Comparison of ENCODE assay signal across 26 mouse cellular contexts in genomic region chr5:108431196-108431595, GRCm38 (mm10). TPM values are rescaled to one million over a fixed set of nuclear protein-coding genes. Genes with fewer than 3 reads are reported as not detected.
DNase-seq lines count a peak whose midpoint lies in the region; TF ChIP-seq lines count a peak whose summit lies in the region.
"Had no signal": no experiment of that assay in that cellular context is flagged by ENCODE, and none has a peak within 500 bp of the region (broad histone marks: within the 10 kb centered on the region; RNA-seq: fewer than 3 reads in every experiment).

No protein-coding gene starts in this region.

- no peak overlapping the region for H3K4me3 ChIP-seq in liver, adult 2 months (ENCODE audit: insufficient read depth, low read depth, low read length)
- H3K4me3 ChIP-seq in cortical plate, adult 2 months (ENCODE audit: insufficient read depth, low read length): no peak overlapping the region
- H3K4me3 ChIP-seq: embryonic facial prominence, embryonic 10.5 days; embryonic facial prominence, embryonic 12.5 days; forebrain, embryonic 13.5 days; forebrain, embryonic 15.5 days had no signal

- H3K36me3 ChIP-seq in liver, adult 2 months (ENCODE audit: control insufficient read depth, insufficient read depth, low read length): peaks cover 13% of the 10 kb centered on the region

- peaks cover 8% of the 10 kb centered on the region; the same call in 1 of the 2 replicates for H3K79me2 ChIP-seq in liver, adult 2 months (ENCODE audit: control insufficient read depth, insufficient read depth, low read length)

- peaks cover 10% of the 10 kb centered on the region for H3K4me1 ChIP-seq in liver, adult 2 months (ENCODE audit: control insufficient read depth, insufficient read depth, low read length)
- peaks cover 2% of the 10 kb centered on the region; the same call in 1 of the 2 replicates for H3K4me1 ChIP-seq in cortical plate, adult 2 months (ENCODE audit: control insufficient read depth, insufficient read depth, low read length)

- TF ChIP-seq POLR2A in liver, adult 2 months (IDR thresholded peaks at IDR 0.05; ENCODE audit: extremely low read depth, insufficient read depth, low read length): no peak
- TF ChIP-seq POLR2A in cortical plate, adult 2 months (IDR thresholded peaks at IDR 0.05; ENCODE audit: extremely low read depth, insufficient read depth, low read length): 0 out of 2 replicates have a peak, but pooled peaks have one; percentile 32

- peak; percentile 37 for DNase-seq in liver, adult 2 months (ENCODE audit: extremely low read depth, low read depth, low spot score)
- DNase-seq in liver: no peak
- peak; percentile 90 for DNase-seq in retina, adult 2 months (ENCODE audit: low read depth, low spot score)
- no peak for DNase-seq in retina, embryonic 14.5 days (ENCODE audit: low spot score)
- DNase-seq in retina, postnatal 7 days (ENCODE audit: low read depth, low spot score): peak; percentile 69
- DNase-seq in MN1 (ENCODE audit: low spot score): no peak
- no peak for DNase-seq in thymus, postnatal 10 days (ENCODE audit: low spot score in 2 of 2)
- DNase-seq: adrenal gland, adult 2 months; adrenal gland, postnatal 10 days; adrenal gland, postnatal 25 days; cerebellum, adult 11 months; cerebellum, adult 18-20 months; cerebellum, adult 8-10 months; cerebellum, adult 9-11 months; cerebellum, postnatal 14 days; cerebellum, postnatal 36 days; forebrain, postnatal 0 days had no signal

- H3K27me3 ChIP-seq in liver, adult 2 months (ENCODE audit: control insufficient read depth, insufficient read depth, low read length): no peaks in the 10 kb centered on the region
- H3K27me3 ChIP-seq: embryonic facial prominence, embryonic 12.5 days; forebrain, embryonic 15.5 days had no signal

- WGBS in liver, adult 2 months: 43% methylated on average over 6 of the region's 6 CpGs

- no peak for TF ChIP-seq CTCF in liver, adult 2 months (IDR thresholded peaks at IDR 0.05; ENCODE audit: low read depth, low read length)
- no peak for TF ChIP-seq CTCF in cortical plate, adult 2 months (IDR thresholded peaks at IDR 0.05; ENCODE audit: extremely low read depth, insufficient read depth, low read length)

- no peak overlapping the region for H3K9ac ChIP-seq in liver, adult 2 months (ENCODE audit: low read depth, low read length)
- H3K9ac ChIP-seq: embryonic facial prominence, embryonic 12.5 days; forebrain, embryonic 13.5 days; forebrain, embryonic 15.5 days; forebrain, postnatal 0 days had no signal

- H3K27ac ChIP-seq in liver, adult 2 months (replicated peaks; ENCODE audit: insufficient read depth, low read depth, low read length): no peak overlapping the region
- no peak overlapping the region for H3K27ac ChIP-seq in cortical plate, adult 2 months (ENCODE audit: insufficient read depth, low read length)
- H3K27ac ChIP-seq: embryonic facial prominence, embryonic 10.5 days; embryonic facial prominence, embryonic 12.5 days; forebrain, embryonic 13.5 days; forebrain, embryonic 15.5 days had no signal

RNA-seq across cellular contexts. Expression of gene Atp5k, which starts 3.1 kb away (rescaled TPM):
- total RNA-seq in liver, adult 2 months (2014; rRNA removed): 438 and 500 TPM in 2 replicates
- polyA plus RNA-seq in liver, adult 2 months (2012; rRNA removed): 65.2 and 73.2 TPM in 2 replicates
- polyA plus RNA-seq in cortical plate, adult 2 months (2012; rRNA removed): 323 and 367 TPM in 2 replicates

RNA-seq across cellular contexts. Expression of gene Mfsd7a, which starts 17.5 kb away (rescaled TPM):
- total RNA-seq in liver, adult 2 months (2014; rRNA removed): 1.9 and 3.0 TPM in 2 replicates
- 2.6 and 4.7 TPM in 2 replicates for polyA plus RNA-seq in liver, adult 2 months (2012; rRNA removed)
- polyA plus RNA-seq in cortical plate, adult 2 months (2012; rRNA removed): 1.1 TPM in 2 replicates

RNA-seq across cellular contexts. Expression of gene Pcgf3, which starts 29.8 kb away (rescaled TPM):
- 11.4 and 13.3 TPM in 2 replicates for total RNA-seq in liver, adult 2 months (2014; rRNA removed)
- polyA plus RNA-seq in liver, adult 2 months (2012; rRNA removed): 4.5 and 5.6 TPM in 2 replicates
- 17.1 and 18.0 TPM in 2 replicates for polyA plus RNA-seq in cortical plate, adult 2 months (2012; rRNA removed)

RNA-seq across cellular contexts. Expression of gene Pde6b, which starts 43.0 kb away (rescaled TPM):
- not detected in 2 replicates for total RNA-seq in liver, adult 2 months (2014; rRNA removed)
- polyA plus RNA-seq in liver, adult 2 months (2012; rRNA removed): not detected in 2 replicates
- polyA plus RNA-seq in cortical plate, adult 2 months (2012; rRNA removed): 0.25 and 0.26 TPM in 2 replicates
- total RNA-seq: adrenal gland, adult 2 months; adrenal gland, postnatal 10 days; adrenal gland, postnatal 25 days; adrenal gland, postnatal 4 days; common myeloid progenitor, adult 5-6 weeks had no signal
- polyA plus RNA-seq: adrenal gland, adult 2 months; brain, embryonic 14.5 days; embryonic facial prominence, embryonic 14.5 days; forebrain, embryonic 15.5 days had no signal

Comparison
In these comparisons a context has a peak if more than half of its experiments do, and no peak if none do; other contexts are left out.
1. DNase-seq: peak in liver, adult 2 months (single experiment), retina, adult 2 months (single experiment) and retina, postnatal 7 days (single experiment); none in liver (single experiment), retina, embryonic 14.5 days (single experiment), MN1 (single experiment) and thymus, postnatal 10 days (0 of 2).